Mouse (Mus musculus): ENCODE measurements at regions not wholly inside any gene's neighbourhood (a gene's known extent, or its start where the extent isn't known, plus 50 kb on each side); places are given as distances from the start of the nearest gene placed in this dataset.

GRCm38 (mm10) chr5:99128628-99129027, 91.5 kb upstream of the Prkg2 start:
- TF ChIP-seq POLR2A (IDR thresholded peaks at IDR 0.05; ENCODE audit: insufficient read depth, low read depth, low read length) (no peak), EP300 (IDR thresholded peaks at IDR 0.05; ENCODE audit: insufficient read depth, low read depth, low read length) (no peak), CTCF (IDR thresholded peaks at IDR 0.05) (no peak)

Data from heart, adult 2 months (tissue).